Mouse (Mus musculus) midbrain, postnatal 0 days (tissue): ENCODE data around the gene Gnb1l. TPM values are rescaled to one million over a fixed set of nuclear protein-coding genes. Genes with fewer than 3 reads are reported as not detected.
"Not testable (repeated sequence)": the region's sequence is repeated elsewhere in the genome, so short reads cannot be mapped to it uniquely, and the experiment has no call there.

Experiments used
- ATAC-seq: fragments of 200-750 bp; cut with Nextera tagmentation; 2 replicates; pipeline ENCODE4 v1.8.0; 2017; ENCODE audit warnings: moderate number of reproducible peaks, mild to moderate bottlenecking, moderate TSS enrichment, moderate library complexity; ENCODE audit not compliant: low FRiP score
- DNase-seq: peaks from one replicate; pipeline ENCODE4 v3.0.0-alpha.2; 2015; ENCODE audit warnings: low spot score
- H3K27ac ChIP-seq: fragments of 300-500 bp; sonication (generic); 2 replicates; pipeline ENCODE4 v1.5.1; 2014; ENCODE audit warnings: low read depth, mild to moderate bottlenecking, low read length, mixed read lengths
- H3K27me3 ChIP-seq: fragments of 300-500 bp; sonication (generic); 2 replicates; pipeline ENCODE4 v1.6.1; 2014; ENCODE audit warnings: low read length, control low read depth, mixed read lengths; ENCODE audit not compliant: insufficient read depth
- H3K36me3 ChIP-seq: fragments of 300-500 bp; sonication (generic); 2 replicates; pipeline ENCODE4 v1.6.1; 2014; ENCODE audit warnings: low read length, control low read depth, mixed read lengths; ENCODE audit not compliant: insufficient read depth
- H3K4me1 ChIP-seq: fragments of 300-500 bp; sonication (generic); 2 replicates; pipeline ENCODE4 v1.6.1; 2014; ENCODE audit warnings: mild to moderate bottlenecking, control low read depth, antibody characterized with exemption, low read length, mixed read lengths; ENCODE audit not compliant: insufficient read depth
- H3K4me2 ChIP-seq: fragments of 300-500 bp; sonication (generic); 2 replicates; pipeline ENCODE4 v1.6.1; 2014; ENCODE audit warnings: low read depth, mild to moderate bottlenecking, low read length, mixed read lengths; ENCODE audit not compliant: poor library complexity, severe bottlenecking
- H3K4me3 ChIP-seq: fragments of 300-500 bp; sonication (generic); 2 replicates; pipeline ENCODE4 v1.5.1; 2014; ENCODE audit warnings: low read depth, mild to moderate bottlenecking, low read length, moderate library complexity
- H3K9ac ChIP-seq: fragments of 300-500 bp; sonication (generic); replicated peaks from 2 replicates; pipeline ENCODE4 v1.6.1; 2014; ENCODE audit warnings: mild to moderate bottlenecking, low read length, moderate library complexity, mixed read lengths; ENCODE audit not compliant: poor library complexity, severe bottlenecking
- H3K9me3 ChIP-seq: fragments of 300-500 bp; sonication (generic); 2 replicates; pipeline ENCODE4 v1.6.1; 2016; ENCODE audit warnings: low read length, control low read depth
- CTCF ChIP-seq: IDR thresholded peaks from 2 replicates; pipeline ENCODE4 v1.5.1; 2016; ENCODE audit warnings: antibody characterized with exemption, mild to moderate bottlenecking
- WGBS: fragments of 180-500 bp; shearing (Covaris S2); extraction: QIAGEN DNeasy Blood & Tissue Kit; methylation state at CpG from one replicate; pipeline ENCODE4 v1.1.7; 2014; 5-methylcytosine and 5-hydroxymethylcytosine counted together
- polyA plus RNA-seq: library from polyadenylated mRNA; unstranded; fragments of >200 nt; fragmentation: Nextera tagmentation; extraction: Ambion mirVana; gene quantifications from 2 replicates; pipeline ENCODE4 v1.2.1, GENCODE M21; 2015
- total RNA-seq: library from RNA; depleted of rRNA; stranded (reverse); fragments of >200 nt; gene quantifications from 2 replicates; pipeline ENCODE4 v1.2.3, GENCODE M21; 2014

The Gnb1l gene
- total and polyA plus RNA-seq, 2 experiments from 2014 or later = 12.4 to 20.5 TPM

- Histone ChIP-seq H3K36me3 (no peaks in the 10 kb centered on the region), H3K4me1 (no peaks in the 10 kb centered on the region), H3K4me3 (no peak overlapping the region), H3K9ac (no peak overlapping the region), H3K4me2 (no peak overlapping the region), H3K9me3 (no peaks in the 10 kb centered on the region), H3K27ac (no peak overlapping the region), H3K27me3 (no peaks in the 10 kb centered on the region)
- DNase-seq = no peak
- TF ChIP-seq CTCF = no peak
- WGBS = 86% methylated on average over 6 of the region's 6 CpGs
- no peak for ATAC-seq
Observed at GRCm38 (mm10) chr16:18513508-18513907, 15.0 kb downstream of the Gnb1l start.

GRCm38 (mm10) chr16:18518091-18518490, 19.6 kb downstream of the Gnb1l start:
- ATAC-seq (no peak), DNase-seq (peak; percentile 42)
- Histone ChIP-seq H3K9me3 (no peaks in the 10 kb centered on the region), H3K27me3 (no peaks in the 10 kb centered on the region), H3K27ac (no peak overlapping the region), H3K36me3 (no peaks in the 10 kb centered on the region), H3K4me2 (no peak overlapping the region), H3K4me3 (no peak overlapping the region), H3K9ac (no peak overlapping the region), H3K4me1 (no peaks in the 10 kb centered on the region)
- TF ChIP-seq CTCF = peak; percentile 48

GRCm38 (mm10) chr16:18523563-18524245, 25.2 kb downstream of the Gnb1l start:
- Histone ChIP-seq H3K36me3 (no peaks in the 10 kb centered on the region), H3K27ac (no peak overlapping the region), H3K9ac (no peak overlapping the region), H3K9me3 (no peaks in the 10 kb centered on the region), H3K4me2 (no peak overlapping the region), H3K4me3 (no peak overlapping the region), H3K4me1 (no peaks in the 10 kb centered on the region), H3K27me3 (no peaks in the 10 kb centered on the region)
- WGBS = 91% methylated on average over 8 of the region's 8 CpGs
- no peak for ATAC-seq
- TF ChIP-seq CTCF = no peak
- DNase-seq = no peak

GRCm38 (mm10) chr16:18528656-18529055, 30.1 kb downstream of the Gnb1l start:
- no peaks in the 10 kb centered on the region for H3K9me3 ChIP-seq
- WGBS = 70% methylated on average over 5 of the region's 5 CpGs
- no peak overlapping the region for H3K4me3 ChIP-seq
- ATAC-seq (no peak), DNase-seq (no peak)
- H3K4me2 ChIP-seq = no peak overlapping the region
- TF ChIP-seq CTCF = no peak
- no peaks in the 10 kb centered on the region for H3K4me1 ChIP-seq
- no peaks in the 10 kb centered on the region for H3K27me3 ChIP-seq
- H3K9ac ChIP-seq = no peak overlapping the region
- no peak overlapping the region for H3K27ac ChIP-seq
- H3K36me3 ChIP-seq = no peaks in the 10 kb centered on the region

- ATAC-seq = peak; percentile 99
- H3K9me3 ChIP-seq, H3K36me3 ChIP-seq, H3K4me3 ChIP-seq, DNase-seq, H3K4me1 ChIP-seq, H3K27ac ChIP-seq, H3K27me3 ChIP-seq, H3K4me2 ChIP-seq, H3K9ac ChIP-seq: not testable (repeated sequence)
- WGBS = 92% methylated on average over 7 of the region's 7 CpGs
Observed at GRCm38 (mm10) chr16:18533061-18533460, 34.5 kb downstream of the Gnb1l start.

GRCm38 (mm10) chr16:18537407-18537990, 39.0 kb downstream of the Gnb1l start:
- H3K9me3 ChIP-seq = no peaks in the 10 kb centered on the region
- whole genome bisulfite sequencing = 87% methylated on average over 3 of the region's 3 CpGs
- no peak overlapping the region for H3K9ac ChIP-seq
- H3K4me2 ChIP-seq = no peak overlapping the region
- DNase-seq = no peak
- no peaks in the 10 kb centered on the region for H3K27me3 ChIP-seq
- ATAC-seq = no peak
- TF ChIP-seq CTCF = no peak
- H3K27ac ChIP-seq = no peak overlapping the region
- H3K4me3 ChIP-seq = no peak overlapping the region
- H3K36me3 ChIP-seq = no peaks in the 10 kb centered on the region
- H3K4me1 ChIP-seq = no peaks in the 10 kb centered on the region
